Mouse (Mus musculus) skeletal muscle tissue, adult 2 months (tissue): Measurements from ENCODE around the gene Hes6.
A peak's percentile ranks its signal among the peaks of the same experiment; 100 is the strongest.

Experiments
- DNase-seq: peaks from one replicate; pipeline ENCODE4 v3.0.0-alpha.2; 2012; ENCODE audit warnings: low read depth, low spot score

Gene Hes6

DNA sequence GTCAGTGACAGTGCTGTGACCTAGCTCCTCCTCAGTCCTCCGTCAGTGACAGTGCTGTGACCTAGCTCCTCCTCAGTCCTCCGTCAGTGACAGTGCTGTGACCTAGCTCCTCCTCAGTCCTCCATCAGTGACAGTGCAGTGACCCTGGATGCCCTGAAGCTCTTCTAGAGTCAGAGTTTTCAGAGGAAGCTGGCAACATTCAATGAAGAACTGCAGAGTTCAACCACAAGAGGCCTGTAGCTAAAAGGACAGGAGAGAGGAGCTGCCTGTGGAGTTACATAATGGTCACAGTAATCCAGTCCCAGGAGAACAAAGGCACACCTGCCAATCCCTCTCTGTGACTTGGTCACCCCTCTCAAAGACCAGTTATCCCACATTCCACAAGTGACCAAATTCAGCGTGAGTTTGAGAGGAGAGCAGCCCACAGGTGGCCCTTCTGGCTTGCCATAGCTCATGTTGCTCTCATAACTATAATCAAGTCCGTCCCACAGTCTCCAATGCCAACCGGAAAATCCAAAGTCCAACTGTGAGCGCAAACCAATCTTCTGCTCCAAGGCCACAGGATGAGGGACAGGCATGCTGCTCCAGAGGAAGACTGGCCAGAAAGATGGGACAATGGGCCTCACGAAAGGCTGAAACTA is 28.6 kb upstream of the Hes6 start:
- no peak for DNase-seq

DNA sequence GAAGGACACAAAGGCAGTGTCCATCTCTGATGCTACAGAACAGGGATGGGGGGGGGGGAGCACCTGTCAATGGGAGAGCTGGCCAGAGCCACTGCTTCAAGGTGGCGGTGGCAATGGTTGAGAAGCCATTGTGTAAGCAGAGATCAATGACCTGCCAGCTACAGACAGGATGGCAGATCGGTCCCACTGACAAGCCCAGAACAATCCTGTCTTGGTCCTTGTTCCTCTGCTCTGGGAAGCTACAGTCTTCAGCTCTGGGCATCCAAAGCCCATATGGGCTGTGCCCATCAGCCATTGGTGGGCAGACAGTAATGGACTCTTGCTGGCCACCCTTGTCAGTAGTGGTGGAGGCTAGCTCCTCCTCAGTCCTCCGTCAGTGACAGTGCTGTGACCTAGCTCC is 28.0 kb upstream of the Hes6 start:
- DNase-seq, result no peak

DNA sequence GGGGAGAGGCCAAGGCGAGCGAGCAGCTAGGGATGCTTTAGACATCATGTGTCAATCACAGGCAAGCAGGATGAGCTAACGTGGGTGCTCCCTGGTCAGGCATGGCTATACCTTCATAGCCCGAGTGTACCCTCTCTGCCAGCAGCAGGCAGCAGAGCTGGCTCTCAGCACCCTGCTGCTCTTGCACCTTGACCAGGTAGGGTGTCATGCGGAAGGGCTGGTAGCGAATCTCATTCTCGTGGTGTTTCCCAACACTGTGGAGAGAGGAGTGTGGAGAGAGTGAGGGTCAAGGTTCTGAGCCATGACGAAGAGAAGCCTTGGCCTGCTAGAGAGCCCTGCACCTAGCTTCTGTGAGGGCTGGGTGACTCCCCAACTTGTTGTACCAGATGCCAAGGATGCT is 25.9 kb upstream of the Hes6 start:
- no peak for DNase-seq

- DNase-seq, result no peak
These were observed 23.7 kb upstream of the Hes6 start for GRCm38 (mm10) chr1:91437573-91437972.

DNA sequence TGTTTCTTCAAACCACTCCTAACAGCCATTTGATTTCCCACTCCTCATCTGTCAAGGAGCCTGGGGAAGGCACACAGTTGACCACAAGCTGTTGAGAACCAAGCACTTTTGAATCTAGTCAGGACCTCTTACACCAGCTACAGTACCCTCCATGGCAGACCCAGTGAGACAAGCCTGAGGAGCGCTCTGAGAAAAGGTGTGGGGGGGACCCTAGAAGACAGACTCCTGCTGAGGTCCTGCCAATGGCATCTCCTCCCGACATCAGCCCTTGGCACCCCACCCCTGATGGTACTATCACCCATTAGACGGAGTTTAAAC is 23.2 kb upstream of the Hes6 start:
- no peak for DNase-seq

- peak; percentile 90 for DNase-seq
These were observed 22.7 kb upstream of the Hes6 start for GRCm38 (mm10) chr1:91436380-91437082.

- DNase-seq, result no peak
These were observed 21.8 kb upstream of the Hes6 start for GRCm38 (mm10) chr1:91435606-91436130.

DNA sequence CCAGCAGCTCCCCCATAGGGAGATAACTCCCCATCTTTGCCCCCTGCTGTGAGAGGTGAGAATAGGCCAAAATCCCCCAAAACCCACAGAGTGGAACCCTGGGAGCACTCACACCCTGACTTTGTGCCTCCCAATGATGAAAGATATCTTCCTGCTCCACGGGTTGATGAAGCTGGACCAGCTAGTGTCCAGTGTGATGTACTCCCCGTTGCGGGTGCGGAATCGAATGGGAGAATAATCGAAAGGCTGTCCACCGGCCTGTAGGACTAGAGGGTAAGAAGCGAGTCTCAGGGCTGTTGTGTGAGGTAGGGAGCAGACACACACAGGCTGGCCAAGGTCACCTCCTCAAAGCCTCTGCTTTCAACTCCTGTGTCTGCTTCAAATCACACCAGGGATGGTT is 21.1 kb upstream of the Hes6 start:
- no peak for DNase-seq

GRCm38 (mm10) chr1:91430761-91431160 is 16.9 kb upstream of the Hes6 start:
- DNase-seq, result no peak

- DNase-seq, result no peak
These were observed 15.4 kb upstream of the Hes6 start for GRCm38 (mm10) chr1:91429212-91429611.

DNA sequence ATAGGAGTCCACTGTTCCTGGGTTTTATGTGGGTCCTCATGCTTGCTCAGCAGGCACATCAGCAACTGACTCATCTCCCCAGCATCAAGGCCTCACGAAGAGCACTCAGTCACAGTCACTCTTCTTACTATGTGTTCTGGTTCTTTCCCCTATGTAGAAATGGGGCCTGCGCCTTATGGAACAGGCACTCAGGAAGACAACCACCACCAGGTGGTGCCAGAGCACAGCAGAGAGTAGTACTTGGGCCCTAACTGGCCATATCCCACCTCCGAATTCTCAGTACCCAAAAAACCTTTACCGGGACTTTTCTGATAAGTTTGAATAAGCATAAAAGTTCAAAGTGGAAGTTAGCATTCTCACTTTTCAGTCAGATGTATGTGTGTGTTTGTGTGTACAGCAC is 14.8 kb upstream of the Hes6 start:
- peak; percentile 70 for DNase-seq

- no peak for DNase-seq
These were observed 12.6 kb upstream of the Hes6 start for GRCm38 (mm10) chr1:91426397-91426796.

- DNase-seq, result no peak
These were observed 6.8 kb upstream of the Hes6 start for GRCm38 (mm10) chr1:91420601-91421065.

DNA sequence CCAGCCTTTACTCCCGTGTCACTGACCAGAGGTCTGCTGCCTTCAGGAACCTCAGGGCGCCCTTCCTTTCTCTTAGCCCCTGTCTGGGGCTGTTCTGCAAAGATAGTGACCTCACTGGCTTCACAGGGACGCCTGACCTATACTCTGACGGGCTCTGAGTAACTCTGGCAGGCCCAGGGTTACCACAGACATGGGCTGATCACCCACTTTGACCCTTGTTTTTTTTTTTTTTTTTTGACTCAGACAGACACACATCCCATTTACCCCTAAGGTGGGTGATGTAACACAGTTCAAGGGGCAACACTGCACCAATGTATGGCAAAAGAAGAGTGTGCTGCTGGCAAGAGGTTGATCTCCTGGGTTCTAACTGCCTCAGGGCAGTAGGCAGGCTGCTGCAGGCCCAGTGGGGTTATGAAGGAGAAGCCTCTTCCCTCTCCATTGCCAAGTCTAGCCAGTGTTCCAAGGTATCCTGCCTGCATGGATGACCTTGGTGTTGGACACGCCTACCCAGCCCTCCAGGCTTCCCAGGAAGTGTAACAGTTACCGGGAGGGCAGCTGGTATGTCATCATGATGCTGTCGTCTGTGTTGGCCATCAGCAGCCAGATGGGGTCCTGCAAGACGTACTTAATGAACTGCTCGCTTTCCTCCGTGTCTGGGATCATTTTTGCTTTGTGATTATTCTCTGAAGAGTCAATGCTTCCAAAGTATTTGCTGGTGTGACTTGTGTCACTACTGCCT is 6.2 kb upstream of the Hes6 start:
- no peak for DNase-seq

- no peak for DNase-seq
These were observed 4.2 kb upstream of the Hes6 start for GRCm38 (mm10) chr1:91417991-91418390.

DNA sequence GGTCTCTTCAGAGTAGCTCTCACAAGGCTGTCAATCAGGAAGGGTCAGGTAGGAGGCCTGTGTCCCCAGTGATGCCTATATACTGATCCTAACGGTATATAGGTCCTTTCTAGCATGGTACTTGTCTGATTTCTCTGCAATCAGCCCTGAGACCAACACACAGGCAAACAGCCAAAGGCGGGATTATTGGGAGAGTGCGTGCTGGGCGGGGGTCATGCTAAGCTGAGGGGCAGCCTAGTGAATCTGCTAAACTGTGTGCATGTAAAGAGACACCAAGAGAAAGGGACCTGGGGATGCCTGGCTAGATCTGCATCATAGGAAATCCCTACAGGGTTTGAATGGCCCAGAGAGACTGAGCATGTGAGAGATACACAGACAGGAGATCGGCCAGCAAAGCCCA is 1.5 kb upstream of the Hes6 start:
- DNase-seq, result no peak

- DNase-seq, result no peak
These were observed 1.1 kb upstream of the Hes6 start for GRCm38 (mm10) chr1:91414903-91415302.

- DNase-seq, result no peak
These were observed 321 bp downstream of the Hes6 start for GRCm38 (mm10) chr1:91413536-91413897.

GRCm38 (mm10) chr1:91413030-91413506 is 770 bp downstream of the Hes6 start:
- peak; percentile 96 for DNase-seq

- DNase-seq, result no peak
These were observed 1.4 kb downstream of the Hes6 start for GRCm38 (mm10) chr1:91412286-91413029.

DNA sequence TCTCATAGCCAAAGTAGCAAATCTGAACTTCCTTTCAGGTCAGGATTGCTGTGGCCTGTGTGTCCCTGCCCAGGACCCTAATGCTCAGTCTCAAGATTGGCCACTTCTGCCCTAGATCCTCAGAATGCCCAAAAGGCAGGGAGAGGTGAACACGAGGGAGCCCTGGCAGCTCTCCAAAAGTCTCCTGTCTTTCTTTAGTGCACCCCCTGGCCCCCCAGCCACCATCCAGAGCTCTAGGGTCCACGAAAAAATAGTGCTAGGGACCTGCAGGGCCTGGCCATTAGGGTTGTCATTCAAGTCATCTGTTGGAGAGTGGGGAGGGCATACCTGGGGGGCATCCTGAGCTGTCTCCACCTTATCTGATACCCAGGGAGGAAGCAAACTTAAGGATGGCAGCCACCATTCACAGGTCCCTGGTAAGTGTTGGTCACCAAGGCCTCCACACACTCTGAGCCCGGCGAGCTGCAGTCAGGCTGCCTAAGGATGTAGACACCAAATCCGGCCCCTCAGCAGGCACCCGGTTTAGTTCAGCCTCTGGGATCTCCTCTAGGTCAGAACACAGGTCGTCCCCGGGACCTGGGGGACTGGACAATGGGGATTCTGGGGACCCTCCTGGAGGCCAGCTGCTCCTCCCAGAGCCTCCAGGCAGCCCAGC is 2.1 kb downstream of the Hes6 start:
- no peak for DNase-seq
